Mouse (Mus musculus): Measurements from ENCODE around the gene Aspn.

GRCm38 (mm10) chr13:49547563-49548150, 3.4 kb downstream of the Aspn start:
- TF ChIP-seq CTCF (IDR thresholded peaks at IDR 0.05; ENCODE audit: control insufficient read depth, insufficient read depth, insufficient replicate concordance, low read depth, low read length) (no peak), POLR2A (IDR thresholded peaks at IDR 0.05; ENCODE audit: control insufficient read depth, low read depth, low read length) (no peak)
